Mouse (Mus musculus) kidney, adult 11 months (tissue): ENCODE data around the gene Dennd2a.
"Not testable (repeated sequence)": the region's sequence is repeated elsewhere in the genome, so short reads cannot be mapped to it uniquely, and the experiment has no call there.

Source experiments
- DNase-seq: peaks from one replicate; pipeline ENCODE4 v3.0.0; 2022

Dennd2a gene

GRCm38 (mm10) chr6:39445801-39446572, 111.7 kb downstream of the Dennd2a start:
- DNase-seq = no peak

- DNase-seq = no peak
Observed at GRCm38 (mm10) chr6:39442786-39443287, 114.8 kb downstream of the Dennd2a start.

- DNase-seq = no peak
Observed at GRCm38 (mm10) chr6:39440207-39440606, 117.5 kb downstream of the Dennd2a start.

GRCm38 (mm10) chr6:39437519-39437918, 120.1 kb downstream of the Dennd2a start:
- DNase-seq = not testable (repeated sequence)

- DNase-seq = no peak
Observed at GRCm38 (mm10) chr6:39435875-39436274, 121.8 kb downstream of the Dennd2a start.

GRCm38 (mm10) chr6:39434886-39435492, 122.7 kb downstream of the Dennd2a start:
- DNase-seq = no peak

- DNase-seq = no peak
Observed at GRCm38 (mm10) chr6:39434111-39434885, 123.4 kb downstream of the Dennd2a start.

- no peak for DNase-seq
Observed at GRCm38 (mm10) chr6:39433701-39434100, 124.0 kb downstream of the Dennd2a start.

- DNase-seq = no peak
Observed at GRCm38 (mm10) chr6:39433174-39433573, 124.5 kb downstream of the Dennd2a start.

GRCm38 (mm10) chr6:39430722-39431121, 126.9 kb downstream of the Dennd2a start:
- DNase-seq = no peak

GRCm38 (mm10) chr6:39429007-39429788, 128.5 kb downstream of the Dennd2a start:
- DNase-seq = no peak

GRCm38 (mm10) chr6:39427276-39428003, 130.2 kb downstream of the Dennd2a start:
- DNase-seq = no peak

- no peak for DNase-seq
Observed at GRCm38 (mm10) chr6:39426725-39427124, 130.9 kb downstream of the Dennd2a start.

- no peak for DNase-seq
Observed at GRCm38 (mm10) chr6:39425181-39425580, 132.5 kb downstream of the Dennd2a start.

GRCm38 (mm10) chr6:39423686-39424085, 134.0 kb downstream of the Dennd2a start:
- DNase-seq = no peak

- no peak for DNase-seq
Observed at GRCm38 (mm10) chr6:39423130-39423551, 134.5 kb downstream of the Dennd2a start.

GRCm38 (mm10) chr6:39420867-39421266, 136.8 kb downstream of the Dennd2a start:
- DNase-seq = no peak

- peak; percentile 85 for DNase-seq
Observed at GRCm38 (mm10) chr6:39419851-39420721, 137.6 kb downstream of the Dennd2a start, which contains the start of gene Mkrn1. Gene Mkrn1, minus strand, starts transcription at chr6:39420462.

- DNase-seq = peak; percentile 19
Observed at GRCm38 (mm10) chr6:39419386-39419850, 138.2 kb downstream of the Dennd2a start.

GRCm38 (mm10) chr6:39416654-39417053, 141.0 kb downstream of the Dennd2a start:
- DNase-seq = not testable (repeated sequence)

- DNase-seq = peak; percentile 29
Observed at GRCm38 (mm10) chr6:39415762-39416161, 141.9 kb downstream of the Dennd2a start.
